Mouse (Mus musculus): ENCODE measurements around the gene Cyp11a1.

Cyp11a1 gene

GRCm38 (mm10) chr9:57972141-57972591 lies 34.0 kb upstream of the Cyp11a1 start:
- DNase-seq (ENCODE audit: low read depth, low spot score), result no peak

GRCm38 (mm10) chr9:57972776-57973439 lies 33.3 kb upstream of the Cyp11a1 start:
- DNase-seq (ENCODE audit: low read depth, low spot score), result no peak

- DNase-seq (ENCODE audit: low read depth, low spot score), result no peak
Measured at GRCm38 (mm10) chr9:57973440-57974066, 32.7 kb upstream of the Cyp11a1 start.

- DNase-seq (ENCODE audit: low read depth, low spot score), result no peak
Measured at GRCm38 (mm10) chr9:57974221-57974620, 32.0 kb upstream of the Cyp11a1 start.

GRCm38 (mm10) chr9:57975200-57975821 lies 30.9 kb upstream of the Cyp11a1 start:
- DNase-seq (ENCODE audit: low read depth, low spot score), result no peak

GRCm38 (mm10) chr9:57978025-57978424 lies 28.2 kb upstream of the Cyp11a1 start:
- DNase-seq (ENCODE audit: low read depth, low spot score), result no peak

GRCm38 (mm10) chr9:57978858-57979257 lies 27.4 kb upstream of the Cyp11a1 start:
- no peak for DNase-seq (ENCODE audit: low read depth, low spot score)

- DNase-seq (ENCODE audit: low read depth, low spot score), result no peak
Measured at GRCm38 (mm10) chr9:57980570-57980969, 25.6 kb upstream of the Cyp11a1 start.

GRCm38 (mm10) chr9:57985304-57985703 lies 20.9 kb upstream of the Cyp11a1 start:
- DNase-seq (ENCODE audit: low read depth, low spot score), result no peak

GRCm38 (mm10) chr9:57986293-57986692 lies 19.9 kb upstream of the Cyp11a1 start:
- no peak for DNase-seq (ENCODE audit: low read depth, low spot score)

GRCm38 (mm10) chr9:57988098-57988497 lies 18.1 kb upstream of the Cyp11a1 start:
- no peak for DNase-seq (ENCODE audit: low read depth, low spot score)

GRCm38 (mm10) chr9:57989309-57989708 lies 16.9 kb upstream of the Cyp11a1 start:
- DNase-seq (ENCODE audit: low read depth, low spot score), result no peak

- DNase-seq (ENCODE audit: low read depth, low spot score), result no peak
Measured at GRCm38 (mm10) chr9:57990438-57991110, 15.6 kb upstream of the Cyp11a1 start.

- no peak for DNase-seq (ENCODE audit: low read depth, low spot score)
Measured at GRCm38 (mm10) chr9:57992060-57992459, 14.2 kb upstream of the Cyp11a1 start.

- DNase-seq (ENCODE audit: low read depth, low spot score), result no peak
Measured at GRCm38 (mm10) chr9:57992781-57993591, 13.2 kb upstream of the Cyp11a1 start.

GRCm38 (mm10) chr9:57995282-57995681 lies 10.9 kb upstream of the Cyp11a1 start:
- DNase-seq (ENCODE audit: low read depth, low spot score), result peak; percentile 67

- DNase-seq (ENCODE audit: low read depth, low spot score), result peak; percentile 90
Measured at GRCm38 (mm10) chr9:57997511-57998031, 8.6 kb upstream of the Cyp11a1 start.

- DNase-seq (ENCODE audit: low read depth, low spot score), result peak; percentile 87
Measured at GRCm38 (mm10) chr9:57998032-57998659, 8.1 kb upstream of the Cyp11a1 start.

GRCm38 (mm10) chr9:57998685-57999084 lies 7.5 kb upstream of the Cyp11a1 start:
- DNase-seq (ENCODE audit: low read depth, low spot score), result no peak

GRCm38 (mm10) chr9:57999676-58000075 lies 6.5 kb upstream of the Cyp11a1 start:
- DNase-seq (ENCODE audit: low read depth, low spot score), result no peak

GRCm38 (mm10) chr9:58003272-58003671 lies 2.9 kb upstream of the Cyp11a1 start:
- DNase-seq (ENCODE audit: low read depth, low spot score), result peak; percentile 94
